Mouse (Mus musculus) liver, embryonic 14.5 days (tissue): ENCODE results near the gene Brinp2.

Experiments used
- CTCF ChIP-seq: IDR thresholded peaks from 2 replicates; pipeline ENCODE4 v1.5.1; 2016; ENCODE audit warnings: antibody characterized with exemption, low read depth, control low read depth
- EP300 ChIP-seq: IDR thresholded peaks from 2 replicates; pipeline ENCODE4 v1.6.1; 2016; ENCODE audit warnings: antibody characterized with exemption, low read depth

- TF ChIP-seq CTCF (no peak), EP300 (no peak)
Measured at GRCm38 (mm10) chr1:158296287-158296931, 59.7 kb downstream of the Brinp2 start.
